Mouse (Mus musculus) ovary, postnatal 14 days (tissue): Measurements from ENCODE around the gene Stoml3.

Source experiments
- DNase-seq: peaks from one replicate; pipeline ENCODE4 v3.0.0; 2022; ENCODE audit warnings: low spot score

The Stoml3 gene

GRCm38 (mm10) chr3:53488353-53488752 is at the start of gene Stoml3:
Gene Stoml3, plus strand, starts transcription at chr3:53488653.
- DNase-seq, result no peak

DNA sequence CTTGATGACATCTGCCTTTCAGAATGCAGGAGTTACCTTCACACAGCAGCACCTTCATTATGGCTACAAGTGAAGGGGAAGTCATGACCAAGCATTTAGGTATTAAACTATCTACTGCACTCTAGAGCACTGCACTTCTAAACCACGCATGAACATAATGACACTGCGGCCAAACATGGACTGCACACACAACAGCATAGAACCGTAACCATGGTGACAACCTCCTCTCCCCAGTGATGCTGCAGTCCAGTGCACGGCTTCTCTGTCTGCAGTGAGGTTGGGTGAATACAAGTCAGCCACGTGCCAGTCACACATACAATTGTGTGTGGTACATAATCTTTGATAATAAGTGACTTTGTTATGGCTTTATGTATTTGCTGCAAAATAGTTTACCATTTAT is 42.9 kb upstream of the Stoml3 start:
- no peak for DNase-seq

- DNase-seq, result no peak
Measured at GRCm38 (mm10) chr3:53446801-53447200, 41.7 kb upstream of the Stoml3 start.

DNA sequence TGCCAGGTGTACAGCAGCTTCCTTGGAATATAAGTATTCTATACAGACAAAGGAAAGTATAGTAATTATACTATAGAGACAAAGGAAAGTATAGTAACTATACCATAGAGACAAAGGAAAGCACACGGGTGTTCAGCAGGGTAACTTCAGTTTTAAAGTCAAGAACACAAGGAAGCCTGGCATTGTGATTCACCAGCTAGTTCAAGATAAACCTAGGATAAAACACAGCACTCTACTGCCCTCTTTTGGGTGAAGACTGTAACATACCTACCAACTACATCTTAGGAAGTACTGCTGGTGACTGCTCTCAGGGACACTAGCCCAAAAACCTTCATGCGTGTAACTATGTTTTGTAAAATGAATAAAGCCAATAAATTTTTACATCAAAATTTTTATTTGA is 40.2 kb upstream of the Stoml3 start:
- peak; percentile 50 for DNase-seq

GRCm38 (mm10) chr3:53450666-53451065 is 37.8 kb upstream of the Stoml3 start:
- no peak for DNase-seq

DNA sequence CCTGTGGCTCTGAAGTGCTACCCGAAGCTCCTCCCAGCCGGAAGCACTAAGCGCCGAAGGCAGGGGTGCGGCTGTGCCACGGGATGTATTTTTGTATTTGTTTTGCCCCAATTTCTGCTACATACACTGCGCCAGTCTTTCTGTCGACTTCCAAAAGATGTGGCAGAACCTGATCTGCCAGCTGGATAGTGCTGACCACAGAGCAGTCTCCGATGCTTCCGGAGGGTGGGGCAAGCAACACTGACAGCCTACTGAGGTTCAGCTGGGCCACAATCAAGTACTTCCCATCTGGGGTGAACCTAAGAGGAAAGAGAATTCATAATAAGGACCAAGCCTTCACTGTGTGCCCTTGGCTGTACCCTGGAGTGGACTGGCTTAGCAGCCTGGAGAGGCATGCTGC is 36.1 kb upstream of the Stoml3 start:
- no peak for DNase-seq

DNA sequence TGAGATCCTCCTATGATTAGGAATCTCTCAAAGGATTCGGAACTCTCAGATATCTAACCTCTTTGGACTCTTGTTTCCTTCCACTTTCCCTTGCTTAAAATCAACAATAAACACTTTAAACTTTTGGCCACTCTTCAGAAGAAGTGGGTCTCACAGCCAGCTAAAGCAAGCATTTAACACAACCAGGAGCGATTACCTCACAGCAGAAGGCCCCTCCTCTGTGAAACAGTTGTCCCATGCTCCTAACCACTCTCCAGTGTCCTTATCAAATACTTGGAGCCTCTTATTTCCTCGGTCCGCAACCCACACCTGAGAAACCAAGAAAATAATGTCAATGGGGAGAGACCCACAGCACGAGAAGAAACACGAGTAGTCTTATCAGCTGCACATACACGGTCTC is 35.1 kb upstream of the Stoml3 start:
- DNase-seq, result no peak

DNA sequence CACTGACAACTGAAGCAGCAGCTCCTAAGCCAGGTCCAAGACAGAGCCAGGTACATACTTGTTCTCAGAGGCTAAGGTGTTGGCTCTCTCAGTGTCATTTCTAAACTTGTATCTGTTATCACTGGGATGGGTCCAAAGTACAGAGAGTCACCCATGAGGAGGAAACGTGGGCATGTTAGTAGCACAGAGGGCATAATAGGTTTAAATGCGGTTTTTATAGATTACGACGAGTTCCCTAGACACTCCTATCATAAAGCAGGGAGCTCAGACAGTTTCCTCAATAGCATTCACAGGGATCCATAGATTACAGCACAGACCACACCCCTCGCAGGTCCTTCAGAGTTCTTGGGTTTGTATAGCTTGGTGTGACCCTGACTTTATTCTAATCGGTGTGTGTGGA is 34.4 kb upstream of the Stoml3 start:
- DNase-seq, result no peak

DNA sequence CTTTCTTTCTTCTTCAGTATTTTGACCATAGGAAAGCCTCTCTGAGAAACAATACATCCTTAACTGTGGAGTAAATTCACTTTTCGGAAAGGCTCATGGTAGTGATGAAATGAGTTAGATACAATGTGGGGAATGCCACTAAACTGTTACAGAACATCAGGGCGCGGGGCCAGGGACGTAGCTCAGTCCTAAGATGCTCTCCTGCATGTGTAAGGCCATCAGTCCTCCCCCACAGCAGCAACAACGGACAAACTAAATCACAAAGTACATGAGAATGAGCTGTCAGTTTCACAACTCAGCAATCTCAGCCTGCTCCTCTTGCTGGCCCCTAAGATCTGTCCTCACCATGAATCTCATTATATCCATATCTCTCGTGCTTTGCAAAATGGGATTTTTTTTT is 33.9 kb upstream of the Stoml3 start:
- no peak for DNase-seq

- no peak for DNase-seq
Measured at GRCm38 (mm10) chr3:53454984-53455383, 33.5 kb upstream of the Stoml3 start.

DNA sequence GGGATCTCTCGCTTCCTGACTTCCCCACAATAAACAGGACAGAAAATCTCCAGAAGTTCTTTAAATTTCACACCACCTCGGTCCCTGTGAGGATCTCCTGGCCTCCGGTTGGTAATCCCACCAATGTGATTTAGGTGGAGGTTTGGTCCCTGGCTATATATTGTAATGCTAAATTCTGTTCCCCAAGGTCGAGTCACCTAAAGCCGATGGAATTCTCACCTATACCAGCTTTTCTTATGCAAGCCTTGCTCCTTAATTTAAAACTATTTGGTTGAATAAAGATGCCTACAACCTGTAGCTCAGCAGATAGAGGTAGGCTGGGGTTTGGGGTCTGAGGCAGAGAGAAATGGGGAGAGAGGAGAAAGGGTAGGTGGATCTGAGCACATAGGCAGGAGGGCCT is 30.7 kb upstream of the Stoml3 start:
- no peak for DNase-seq

DNA sequence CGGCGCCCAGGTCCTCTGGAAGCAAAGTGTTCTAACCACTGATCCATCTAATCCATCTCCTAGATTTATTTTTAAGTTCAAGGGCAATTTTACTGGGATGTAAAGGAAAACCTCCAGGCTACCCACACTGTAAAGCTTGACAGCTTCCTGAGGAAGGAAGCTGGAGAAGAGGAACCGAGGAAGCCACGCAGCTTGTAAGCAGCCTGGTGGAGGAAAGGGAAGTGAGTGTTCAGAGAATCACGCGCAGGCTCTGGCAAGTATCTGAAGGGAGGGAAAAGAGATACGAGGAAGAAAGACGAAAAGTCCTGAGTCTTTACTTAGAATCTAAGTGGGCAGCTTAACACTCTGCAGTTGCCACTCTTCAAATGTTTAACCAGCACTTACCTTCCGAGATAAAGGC is 28.3 kb upstream of the Stoml3 start:
- DNase-seq, result no peak

DNA sequence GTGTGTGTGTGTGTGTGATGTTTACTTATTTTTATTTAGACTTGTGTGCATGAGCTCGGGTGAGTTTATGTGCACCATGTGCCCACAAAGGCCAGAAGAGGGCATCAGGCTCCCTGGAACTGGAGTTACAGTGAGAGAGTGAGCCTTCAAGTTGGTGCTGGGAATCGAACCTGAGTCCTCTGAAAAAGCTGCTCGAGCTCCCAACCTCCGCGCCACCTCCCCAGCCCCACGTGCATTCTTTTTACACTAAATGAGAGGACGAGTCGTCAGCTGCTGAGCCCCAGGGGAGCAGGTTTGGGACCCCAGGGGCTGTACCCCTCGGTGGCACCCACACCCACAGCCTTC is 25.8 kb upstream of the Stoml3 start:
- no peak for DNase-seq

DNA sequence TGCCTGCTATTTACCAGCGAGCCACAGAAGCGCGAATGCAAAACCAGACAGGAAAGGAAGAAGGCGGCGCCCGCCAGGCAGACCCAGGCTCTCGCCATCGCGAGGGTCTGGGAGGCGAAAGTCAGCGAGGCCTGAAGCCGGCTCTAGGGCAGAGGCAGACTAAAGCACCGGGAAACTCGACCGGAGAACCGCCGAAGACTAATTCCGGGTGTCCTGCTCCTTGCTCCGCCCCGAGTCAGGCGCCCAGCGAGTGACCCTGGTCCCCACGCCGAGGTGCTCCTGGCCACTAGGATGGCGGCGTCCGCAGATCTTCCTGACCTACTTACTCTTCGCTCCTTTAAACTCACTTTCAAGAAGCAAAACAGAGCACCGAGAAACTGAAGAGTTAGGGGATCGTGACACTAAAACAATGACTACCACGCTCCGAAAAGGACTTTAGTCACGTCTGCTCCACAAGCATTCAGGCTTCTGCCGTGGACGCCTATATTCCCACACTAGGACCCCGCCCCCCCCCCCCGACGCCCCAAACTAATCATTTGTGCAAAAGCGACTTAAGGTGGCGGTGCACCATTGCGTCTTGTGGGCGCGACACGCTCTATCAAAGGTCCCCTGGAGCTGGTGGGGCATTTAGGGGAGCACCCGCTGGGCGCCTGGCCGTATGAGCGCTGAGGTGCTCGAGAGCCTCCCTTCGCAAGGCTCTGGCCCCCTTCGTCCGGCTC is 25.2 kb upstream of the Stoml3 start, which contains the start of the genes Nhlrc3 and Proser1:
Gene Nhlrc3, minus strand, starts transcription at position 287 of the 719 bp plus-strand sequence.
Gene Proser1, plus strand, starts transcription at position 621 of the 719 bp plus-strand sequence.
- DNase-seq, result peak; percentile 96

- no peak for DNase-seq
Measured at GRCm38 (mm10) chr3:53463765-53464114, 24.7 kb upstream of the Stoml3 start.

DNA sequence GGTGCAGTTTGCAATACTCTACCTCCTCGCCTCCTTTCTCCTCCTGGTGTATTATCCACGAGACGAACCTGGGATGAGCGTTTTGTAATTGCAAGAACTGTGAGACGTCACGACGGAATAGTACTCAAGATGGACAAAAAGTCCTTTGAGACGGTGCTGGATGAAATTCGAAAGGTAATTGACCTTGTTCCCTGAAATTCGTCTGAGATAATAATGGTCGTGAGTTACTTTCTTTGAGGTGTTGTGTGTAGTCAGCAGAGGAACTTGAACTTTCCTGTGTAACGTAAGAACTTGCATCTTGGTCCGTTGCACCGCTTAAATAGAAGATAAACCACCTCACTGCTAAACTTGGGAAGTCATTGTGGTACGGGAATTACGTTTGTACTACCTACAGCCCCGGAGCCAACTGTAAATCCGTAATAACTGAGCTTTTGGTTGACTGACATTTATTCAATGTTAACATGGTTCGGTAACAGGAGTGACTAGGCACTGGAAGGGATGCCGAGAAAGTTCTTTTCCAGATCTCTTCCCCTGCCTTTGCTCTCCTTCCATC is 24.2 kb upstream of the Stoml3 start:
- DNase-seq, result no peak

DNA sequence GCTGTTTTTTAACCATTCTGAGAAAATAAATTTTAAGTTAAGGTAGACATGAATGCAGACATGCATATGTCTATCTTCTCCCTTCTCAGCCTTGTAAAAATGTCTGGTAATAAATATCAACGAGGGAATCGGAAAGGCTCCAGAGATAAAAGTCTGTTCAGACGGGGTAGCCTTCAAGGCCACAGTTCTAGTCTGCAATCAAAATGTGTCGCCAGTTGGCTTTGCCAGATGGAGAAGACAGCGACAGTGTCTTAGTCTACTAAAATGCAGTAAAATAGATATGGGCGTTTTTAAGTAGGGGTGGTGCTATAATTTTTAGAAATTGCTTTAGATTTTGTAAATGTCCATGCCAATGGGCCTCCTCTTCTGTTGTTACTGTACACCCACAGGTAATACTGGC is 23.1 kb upstream of the Stoml3 start:
- DNase-seq, result no peak

- no peak for DNase-seq
Measured at GRCm38 (mm10) chr3:53466481-53466880, 22.0 kb upstream of the Stoml3 start.

- no peak for DNase-seq
Measured at GRCm38 (mm10) chr3:53467356-53467755, 21.1 kb upstream of the Stoml3 start.

- no peak for DNase-seq
Measured at GRCm38 (mm10) chr3:53469650-53470049, 18.8 kb upstream of the Stoml3 start.

GRCm38 (mm10) chr3:53472061-53472460 is 16.4 kb upstream of the Stoml3 start:
- DNase-seq, result no peak

DNA sequence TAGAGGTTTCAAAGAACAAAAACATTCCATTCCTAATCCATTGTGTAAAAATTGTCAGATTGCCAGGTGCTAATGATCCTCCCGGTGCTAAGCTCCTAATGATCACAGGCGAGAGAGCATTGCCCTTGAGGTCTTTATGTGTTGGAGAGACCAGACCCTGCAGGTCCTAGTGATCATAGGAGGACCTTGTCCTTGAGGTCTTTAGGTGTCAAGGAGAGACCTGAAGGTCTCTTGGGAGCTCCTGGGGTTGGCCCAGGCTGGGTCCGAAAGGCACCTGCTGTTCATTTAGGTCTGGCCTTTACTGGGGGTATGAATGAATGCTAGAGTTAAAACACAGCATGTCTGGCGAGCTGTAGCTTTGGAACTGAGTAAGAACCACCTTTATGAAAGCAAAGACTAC is 14.3 kb upstream of the Stoml3 start:
- DNase-seq, result no peak

GRCm38 (mm10) chr3:53475889-53476288 is 12.6 kb upstream of the Stoml3 start:
- peak; percentile 16 for DNase-seq

DNA sequence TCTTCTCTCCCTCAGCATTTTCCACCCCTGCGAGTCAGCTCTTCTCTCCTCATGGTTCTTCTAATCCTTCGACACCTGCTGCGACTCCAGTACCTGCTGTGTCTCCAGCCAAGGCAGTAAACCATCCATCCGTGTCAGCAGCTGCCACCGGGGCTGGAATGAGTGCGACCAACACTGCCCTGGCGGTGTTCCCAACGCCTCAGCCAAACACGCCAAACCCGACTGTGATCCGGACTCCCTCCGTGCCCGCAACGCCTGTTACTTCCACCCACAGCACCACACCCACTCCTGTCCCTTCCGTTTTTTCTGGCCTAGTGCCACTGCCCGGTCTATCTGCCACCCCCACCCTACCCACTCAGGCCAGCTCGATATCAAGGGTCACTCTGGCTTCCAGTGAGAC is 11.0 kb upstream of the Stoml3 start:
- DNase-seq, result no peak
